Mouse (Mus musculus) G1E (cell line): Measurements from ENCODE around the gene Man2a1.

Experiments used
- CTCF ChIP-seq: IDR thresholded peaks from 2 replicates; pipeline ENCODE4 v1.5.1; 2012; ENCODE audit warnings: low read depth, low read length, inconsistent platforms, mixed read lengths
- GATA1 ChIP-seq: IDR thresholded peaks from 2 replicates; pipeline ENCODE4 v1.6.1; 2012; ENCODE audit warnings: borderline replicate concordance, low read length, inconsistent platforms, mixed read lengths
- TAL1 ChIP-seq: conservative IDR thresholded peaks from 2 replicates; pipeline ENCODE4 v1.6.1; 2012; ENCODE audit warnings: low read depth, low read length, inconsistent platforms, mixed read lengths

DNA sequence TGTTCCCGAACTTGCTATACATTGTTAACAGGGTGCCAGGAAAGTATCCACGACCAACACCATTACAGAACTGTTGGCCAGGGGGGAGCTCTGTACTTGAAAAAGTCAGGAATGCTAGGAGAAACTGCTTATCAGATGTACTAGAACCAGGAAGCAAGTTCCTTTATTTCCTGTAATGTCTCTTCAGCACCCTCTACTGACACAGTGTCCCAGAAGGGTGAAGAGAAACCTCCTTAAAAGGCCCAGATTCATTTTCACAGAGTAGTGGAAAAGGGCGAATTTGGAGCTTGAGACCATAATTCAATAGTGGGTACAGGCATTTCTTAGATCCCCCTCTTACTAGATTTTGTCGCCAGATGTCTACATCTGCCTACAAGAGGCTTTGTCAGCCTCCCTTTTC lies 620 bp upstream of the Man2a1 start:
- TF ChIP-seq CTCF (no peak), TAL1 (no peak), GATA1 (no peak)
